Mouse (Mus musculus): ENCODE results near the gene Rasgef1a. TPM values are rescaled to one million over a fixed set of nuclear protein-coding genes. Genes with fewer than 3 reads are reported as not detected.
A peak's percentile ranks its signal among the peaks of the same experiment; 100 is the strongest.

Rasgef1a gene
- 0.12 and 0.27 TPM in 2 replicates for polyA plus RNA-seq (2016; fragmentation: Nextera tagmentation; extraction: Ambion mirVana)

- Histone ChIP-seq H3K9ac (peak within 1 kb of the TSS; percentile 47), H3K4me3 (peak within 1 kb of the TSS; percentile 43), H3K27ac (no peak within 1 kb of the TSS), H3K27me3 (peaks cover 53% of the 10 kb centered on the region), H3K36me3 (no peaks in the 10 kb centered on the region), H3K4me2 (replicated peaks) (peak within 1 kb of the TSS; percentile 80), H3K4me1 (no peaks in the 10 kb centered on the region; the same call in 1 of the 2 replicates), H3K9me3 (0 out of 2 replicates have a peak, but pooled peaks cover 3% of the 10 kb centered on the region)
- 11% methylated on average over 66 of the region's 70 CpGs for WGBS
- no peak for ATAC-seq (ENCODE audit: insufficient number of reproducible peaks, insufficient read depth, low FRiP score, low TSS enrichment)
Observed at GRCm38 (mm10) chr6:118010756-118011615, at the start of gene Rasgef1a. Gene Rasgef1a, plus strand, starts transcription at chr6:118011438.

GRCm38 (mm10) chr6:117963201-117963600 is 48.0 kb upstream of the Rasgef1a start:
- 83% methylated on average over 3 of the region's 3 CpGs for WGBS
- H3K9ac ChIP-seq, result no peak overlapping the region
- ATAC-seq (ENCODE audit: insufficient number of reproducible peaks, insufficient read depth, low FRiP score, low TSS enrichment), result no peak
- no peaks in the 10 kb centered on the region for H3K36me3 ChIP-seq
- H3K4me2 ChIP-seq (replicated peaks), result no peak overlapping the region
- no peak overlapping the region for H3K4me3 ChIP-seq
- H3K4me1 ChIP-seq, result no peaks in the 10 kb centered on the region
- H3K27ac ChIP-seq, result no peak overlapping the region
- H3K9me3 ChIP-seq, result no peaks in the 10 kb centered on the region; the same call in 1 of the 2 replicates
- H3K27me3 ChIP-seq, result no peaks in the 10 kb centered on the region

- Histone ChIP-seq H3K9me3 (no peaks in the 10 kb centered on the region; the same call in 1 of the 2 replicates), H3K4me2 (replicated peaks) (no peak overlapping the region), H3K9ac (no peak overlapping the region), H3K4me3 (no peak overlapping the region), H3K27me3 (no peaks in the 10 kb centered on the region), H3K27ac (no peak overlapping the region), H3K36me3 (no peaks in the 10 kb centered on the region), H3K4me1 (no peaks in the 10 kb centered on the region)
- no peak for ATAC-seq (ENCODE audit: insufficient number of reproducible peaks, insufficient read depth, low FRiP score, low TSS enrichment)
- WGBS, result 46% methylated on average over 9 of the region's 9 CpGs
Observed at GRCm38 (mm10) chr6:117966729-117967128, 44.5 kb upstream of the Rasgef1a start.

GRCm38 (mm10) chr6:117987173-117987572 is 24.1 kb upstream of the Rasgef1a start:
- H3K4me2 ChIP-seq (replicated peaks), result no peak overlapping the region
- no peaks in the 10 kb centered on the region for H3K27me3 ChIP-seq
- H3K27ac ChIP-seq, result no peak overlapping the region
- no peaks in the 10 kb centered on the region for H3K9me3 ChIP-seq
- H3K36me3 ChIP-seq, result no peaks in the 10 kb centered on the region
- ATAC-seq (ENCODE audit: insufficient number of reproducible peaks, insufficient read depth, low FRiP score, low TSS enrichment), result no peak
- no peak overlapping the region for H3K4me3 ChIP-seq
- no peaks in the 10 kb centered on the region for H3K4me1 ChIP-seq
- no peak overlapping the region for H3K9ac ChIP-seq
- 56% methylated on average over 5 of the region's 5 CpGs for WGBS

- 89% methylated on average over 7 of the region's 7 CpGs for WGBS
- no peak for ATAC-seq (ENCODE audit: insufficient number of reproducible peaks, insufficient read depth, low FRiP score, low TSS enrichment)
- Histone ChIP-seq H3K4me3 (no peak overlapping the region), H3K27me3 (no peaks in the 10 kb centered on the region), H3K4me1 (no peaks in the 10 kb centered on the region), H3K4me2 (replicated peaks) (no peak overlapping the region), H3K27ac (no peak overlapping the region), H3K9ac (no peak overlapping the region), H3K9me3 (no peaks in the 10 kb centered on the region), H3K36me3 (no peaks in the 10 kb centered on the region)
Observed at GRCm38 (mm10) chr6:117989209-117989608, 22.0 kb upstream of the Rasgef1a start.

GRCm38 (mm10) chr6:117990649-117991048 is 20.6 kb upstream of the Rasgef1a start:
- no peak for ATAC-seq (ENCODE audit: insufficient number of reproducible peaks, insufficient read depth, low FRiP score, low TSS enrichment)

GRCm38 (mm10) chr6:117991297-117991696 is 19.9 kb upstream of the Rasgef1a start:
- Histone ChIP-seq H3K27me3 (no peaks in the 10 kb centered on the region), H3K36me3 (no peaks in the 10 kb centered on the region), H3K9me3 (no peaks in the 10 kb centered on the region), H3K27ac (no peak overlapping the region), H3K4me2 (replicated peaks) (no peak overlapping the region), H3K4me1 (no peaks in the 10 kb centered on the region), H3K4me3 (no peak overlapping the region), H3K9ac (no peak overlapping the region)
- no peak for ATAC-seq (ENCODE audit: insufficient number of reproducible peaks, insufficient read depth, low FRiP score, low TSS enrichment)
- 77% methylated on average over 7 of the region's 7 CpGs for WGBS

More at GRCm38 (mm10) chr6:117990649-117991048, 20.6 kb upstream of the Rasgef1a start:
- Histone ChIP-seq H3K9ac (no peak overlapping the region), H3K27ac (no peak overlapping the region), H3K4me3 (no peak overlapping the region), H3K27me3 (no peaks in the 10 kb centered on the region), H3K36me3 (no peaks in the 10 kb centered on the region), H3K4me1 (no peaks in the 10 kb centered on the region), H3K4me2 (replicated peaks) (no peak overlapping the region), H3K9me3 (no peaks in the 10 kb centered on the region)
- WGBS, result 72% methylated on average over 8 of the region's 8 CpGs

- Histone ChIP-seq H3K36me3 (no peaks in the 10 kb centered on the region), H3K4me3 (no peak overlapping the region), H3K4me2 (replicated peaks) (no peak overlapping the region), H3K9me3 (no peaks in the 10 kb centered on the region), H3K4me1 (no peaks in the 10 kb centered on the region), H3K27me3 (no peaks in the 10 kb centered on the region), H3K9ac (no peak overlapping the region), H3K27ac (no peak overlapping the region)
- WGBS, result 64% methylated on average over 8 of the region's 8 CpGs
- no peak for ATAC-seq (ENCODE audit: insufficient number of reproducible peaks, insufficient read depth, low FRiP score, low TSS enrichment)
Observed at GRCm38 (mm10) chr6:117991928-117992327, 19.3 kb upstream of the Rasgef1a start.

GRCm38 (mm10) chr6:117995168-117995567 is 16.1 kb upstream of the Rasgef1a start:
- Histone ChIP-seq H3K4me2 (replicated peaks) (no peak overlapping the region), H3K4me1 (no peaks in the 10 kb centered on the region), H3K4me3 (no peak overlapping the region), H3K9ac (no peak overlapping the region), H3K27ac (no peak overlapping the region), H3K36me3 (no peaks in the 10 kb centered on the region), H3K9me3 (no peaks in the 10 kb centered on the region), H3K27me3 (0 out of 2 replicates have a peak, but pooled peaks cover 4% of the 10 kb centered on the region)
- WGBS, result 50% methylated on average over 9 of the region's 9 CpGs
- no peak for ATAC-seq (ENCODE audit: insufficient number of reproducible peaks, insufficient read depth, low FRiP score, low TSS enrichment)

- H3K9me3 ChIP-seq, result no peaks in the 10 kb centered on the region
- no peaks in the 10 kb centered on the region for H3K4me1 ChIP-seq
- no peak overlapping the region for H3K4me2 ChIP-seq (replicated peaks)
- H3K27me3 ChIP-seq, result peaks cover 7% of the 10 kb centered on the region; the same call in 1 of the 2 replicates
- no peak overlapping the region for H3K4me3 ChIP-seq
- H3K36me3 ChIP-seq, result no peaks in the 10 kb centered on the region
- no peak for ATAC-seq (ENCODE audit: insufficient number of reproducible peaks, insufficient read depth, low FRiP score, low TSS enrichment)
- H3K27ac ChIP-seq, result no peak overlapping the region
- no peak overlapping the region for H3K9ac ChIP-seq
- WGBS, result 20% methylated on average over 3 of the region's 3 CpGs
Observed at GRCm38 (mm10) chr6:118001272-118001671, 10.0 kb upstream of the Rasgef1a start.

GRCm38 (mm10) chr6:118007302-118007701 is 3.9 kb upstream of the Rasgef1a start:
- ATAC-seq (ENCODE audit: insufficient number of reproducible peaks, insufficient read depth, low FRiP score, low TSS enrichment), result no peak
- Histone ChIP-seq H3K9me3 (0 out of 2 replicates have a peak, but pooled peaks cover 3% of the 10 kb centered on the region), H3K9ac (no peak overlapping the region), H3K4me3 (no peak overlapping the region), H3K36me3 (no peaks in the 10 kb centered on the region), H3K4me1 (no peaks in the 10 kb centered on the region; the same call in 1 of the 2 replicates), H3K27ac (no peak overlapping the region), H3K4me2 (replicated peaks) (no peak overlapping the region), H3K27me3 (peaks cover 32% of the 10 kb centered on the region)
- 50% methylated on average over 5 of the region's 5 CpGs for WGBS

Measured in embryonic facial prominence, embryonic 12.5 days (tissue).